Mouse (Mus musculus) effector memory CD4-positive, alpha-beta T cell, adult 5 months (primary cell): ENCODE data around the gene Nkx2-1. TPM values are rescaled to one million over a fixed set of nuclear protein-coding genes. Genes with fewer than 3 reads are reported as not detected.

Experiments used
- polyA plus RNA-seq: library from polyadenylated mRNA; unstranded; fragments of 100-300 nt; shearing (Covaris generic); gene quantifications from one replicate; pipeline ENCODE4 v1.2.1, GENCODE M21; 2017

The Nkx2-1 gene
- not detected for polyA plus RNA-seq

DNA sequence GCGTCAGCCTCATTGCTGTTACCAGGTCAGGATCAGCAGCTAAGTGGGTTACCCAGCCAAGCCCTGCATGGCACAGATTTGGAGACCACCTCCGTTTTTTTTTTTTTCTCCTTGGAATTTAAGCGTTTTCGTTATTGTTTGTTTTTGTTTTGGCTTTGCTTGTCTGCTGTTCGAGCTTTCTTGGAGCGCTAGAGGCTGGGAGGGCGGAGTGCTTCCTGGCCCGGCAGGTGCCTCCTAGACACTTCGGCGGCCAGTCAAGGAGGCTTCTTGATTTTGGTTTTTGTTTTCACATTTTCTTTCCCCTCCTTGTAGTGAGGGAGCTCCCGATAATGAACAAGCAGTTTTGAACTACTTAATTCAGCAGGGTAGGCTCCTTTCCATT lies at the start of gene Nkx2-1:
TSS of gene Nkx2-1 (minus strand) at position 25 of the 382 bp plus-strand sequence.

Other genes with a start within 250 kb of the Nkx2-1 start
- gene Mbip, start 191.0 kb downstream of the Nkx2-1 start, polyA plus RNA-seq, result 28.4 TPM
- gene Nkx2-9, start 76.4 kb upstream of the Nkx2-1 start, polyA plus RNA-seq, result not detected
- not detected for gene Pax9, start 154.9 kb upstream of the Nkx2-1 start, polyA plus RNA-seq